Mouse (Mus musculus): Measurements from ENCODE around the gene Lsm4. TPM values are rescaled to one million over a fixed set of nuclear protein-coding genes. Genes with fewer than 3 reads are reported as not detected.
A peak's percentile ranks its signal among the peaks of the same experiment; 100 is the strongest.

The Lsm4 gene
- polyA plus RNA-seq, 1 experiment from 2014 or later = 199 TPM

- H3K36me3 ChIP-seq (ENCODE audit: control insufficient read depth, insufficient read depth, low read length) = peaks cover 6% of the 10 kb centered on the region; the same call in 1 of the 2 replicates
- ATAC-seq (ENCODE audit: low read depth) (no peak), DNase-seq (ENCODE audit: low spot score) (no peak)
- peak overlapping the region; percentile 96 for H3K4me3 ChIP-seq (ENCODE audit: low read depth, low read length)
- 68% methylated on average over 12 of the region's 12 CpGs for WGBS
- H3K9me3 ChIP-seq (ENCODE audit: control insufficient read depth, low read length) = no peaks in the 10 kb centered on the region
- H3K27ac ChIP-seq (replicated peaks; ENCODE audit: low read depth, low read length) = peak overlapping the region; percentile 99
- H3K9ac ChIP-seq (ENCODE audit: low read depth, low read length) = peak overlapping the region; percentile 64
- no peaks in the 10 kb centered on the region for H3K27me3 ChIP-seq (replicated peaks; ENCODE audit: control insufficient read depth, insufficient read depth, low read length)
- H3K4me1 ChIP-seq (ENCODE audit: control insufficient read depth, insufficient read depth, low read length) = peaks cover 41% of the 10 kb centered on the region
- H3K4me2 ChIP-seq (ENCODE audit: low read depth, low read length) = peak overlapping the region; percentile 61
Observed at GRCm38 (mm10) chr8:70697366-70698250, 24.6 kb downstream of the Lsm4 start.

- WGBS = 1% methylated on average over 34 of the region's 69 CpGs
- peaks cover 15% of the 10 kb centered on the region; the same call in 1 of the 2 replicates for H3K36me3 ChIP-seq (ENCODE audit: control insufficient read depth, insufficient read depth, low read length)
- peak; percentile 99 for DNase-seq (ENCODE audit: low spot score)
- no peaks in the 10 kb centered on the region for H3K27me3 ChIP-seq (replicated peaks; ENCODE audit: control insufficient read depth, insufficient read depth, low read length)
- peak within 1 kb of the TSS; percentile 100 for H3K9ac ChIP-seq (ENCODE audit: low read depth, low read length)
- no peaks in the 10 kb centered on the region for H3K9me3 ChIP-seq (ENCODE audit: control insufficient read depth, low read length)
- peak; percentile 87 for ATAC-seq (ENCODE audit: low read depth)
- H3K4me2 ChIP-seq (ENCODE audit: low read depth, low read length) = peak within 1 kb of the TSS; percentile 61
- peaks cover 41% of the 10 kb centered on the region for H3K4me1 ChIP-seq (ENCODE audit: control insufficient read depth, insufficient read depth, low read length)
- H3K27ac ChIP-seq (replicated peaks; ENCODE audit: low read depth, low read length) = peak within 1 kb of the TSS; percentile 99
- H3K4me3 ChIP-seq (ENCODE audit: low read depth, low read length) = peak within 1 kb of the TSS; percentile 96
Observed at GRCm38 (mm10) chr8:70698310-70699109, 25.5 kb downstream of the Lsm4 start, which contains the start of gene Jund. Gene Jund, plus strand, starts transcription at chr8:70698949.

GRCm38 (mm10) chr8:70699116-70699833, 26.2 kb downstream of the Lsm4 start:
- Histone ChIP-seq H3K4me1 (ENCODE audit: control insufficient read depth, insufficient read depth, low read length) (peaks cover 41% of the 10 kb centered on the region), H3K36me3 (ENCODE audit: control insufficient read depth, insufficient read depth, low read length) (peaks cover 17% of the 10 kb centered on the region; the same call in 1 of the 2 replicates), H3K9me3 (ENCODE audit: control insufficient read depth, low read length) (no peaks in the 10 kb centered on the region), H3K4me2 (ENCODE audit: low read depth, low read length) (peak overlapping the region; percentile 61), H3K9ac (ENCODE audit: low read depth, low read length) (peak overlapping the region; percentile 100), H3K27ac (replicated peaks; ENCODE audit: low read depth, low read length) (peak overlapping the region; percentile 99), H3K27me3 (replicated peaks; ENCODE audit: control insufficient read depth, insufficient read depth, low read length) (no peaks in the 10 kb centered on the region), H3K4me3 (ENCODE audit: low read depth, low read length) (peak overlapping the region; percentile 96)
- DNase-seq (ENCODE audit: low spot score) (no peak), ATAC-seq (ENCODE audit: low read depth) (no peak)
- WGBS = 0% methylated on average over 27 of the region's 89 CpGs

GRCm38 (mm10) chr8:70699834-70700554, 26.9 kb downstream of the Lsm4 start:
- H3K36me3 ChIP-seq (ENCODE audit: control insufficient read depth, insufficient read depth, low read length) = peaks cover 21% of the 10 kb centered on the region; the same call in 1 of the 2 replicates
- H3K9me3 ChIP-seq (ENCODE audit: control insufficient read depth, low read length) = no peaks in the 10 kb centered on the region
- peak overlapping the region; percentile 61 for H3K4me2 ChIP-seq (ENCODE audit: low read depth, low read length)
- DNase-seq (ENCODE audit: low spot score) (peak; percentile 89), ATAC-seq (ENCODE audit: low read depth) (no peak)
- WGBS = 0% methylated on average over 44 of the region's 59 CpGs
- H3K4me3 ChIP-seq (ENCODE audit: low read depth, low read length) = peak overlapping the region; percentile 96
- peak overlapping the region; percentile 99 for H3K27ac ChIP-seq (replicated peaks; ENCODE audit: low read depth, low read length)
- H3K9ac ChIP-seq (ENCODE audit: low read depth, low read length) = peak overlapping the region; percentile 100
- H3K27me3 ChIP-seq (replicated peaks; ENCODE audit: control insufficient read depth, insufficient read depth, low read length) = no peaks in the 10 kb centered on the region
- H3K4me1 ChIP-seq (ENCODE audit: control insufficient read depth, insufficient read depth, low read length) = peaks cover 39% of the 10 kb centered on the region

- Histone ChIP-seq H3K27ac (replicated peaks; ENCODE audit: low read depth, low read length) (peak overlapping the region; percentile 99), H3K9ac (ENCODE audit: low read depth, low read length) (peak overlapping the region; percentile 100), H3K9me3 (ENCODE audit: control insufficient read depth, low read length) (no peaks in the 10 kb centered on the region), H3K36me3 (ENCODE audit: control insufficient read depth, insufficient read depth, low read length) (peaks cover 21% of the 10 kb centered on the region; the same call in 1 of the 2 replicates), H3K4me2 (ENCODE audit: low read depth, low read length) (peak overlapping the region; percentile 61), H3K4me3 (ENCODE audit: low read depth, low read length) (peak overlapping the region; percentile 96), H3K27me3 (replicated peaks; ENCODE audit: control insufficient read depth, insufficient read depth, low read length) (no peaks in the 10 kb centered on the region), H3K4me1 (ENCODE audit: control insufficient read depth, insufficient read depth, low read length) (peaks cover 34% of the 10 kb centered on the region)
- DNase-seq (ENCODE audit: low spot score) (peak; percentile 97), ATAC-seq (ENCODE audit: low read depth) (peak; percentile 7)
- WGBS = 0% methylated on average over 15 of the region's 20 CpGs
Observed at GRCm38 (mm10) chr8:70700555-70700922, 27.5 kb downstream of the Lsm4 start.

GRCm38 (mm10) chr8:70701048-70701981, 28.3 kb downstream of the Lsm4 start:
- Histone ChIP-seq H3K9ac (ENCODE audit: low read depth, low read length) (peak overlapping the region; percentile 100), H3K4me2 (ENCODE audit: low read depth, low read length) (peak overlapping the region; percentile 61), H3K36me3 (ENCODE audit: control insufficient read depth, insufficient read depth, low read length) (peaks cover 21% of the 10 kb centered on the region; the same call in 1 of the 2 replicates), H3K4me1 (ENCODE audit: control insufficient read depth, insufficient read depth, low read length) (peaks cover 26% of the 10 kb centered on the region), H3K4me3 (ENCODE audit: low read depth, low read length) (peak overlapping the region; percentile 96), H3K27ac (replicated peaks; ENCODE audit: low read depth, low read length) (peak overlapping the region; percentile 99; the same call in 1 of the 2 replicates), H3K27me3 (replicated peaks; ENCODE audit: control insufficient read depth, insufficient read depth, low read length) (no peaks in the 10 kb centered on the region), H3K9me3 (ENCODE audit: control insufficient read depth, low read length) (no peaks in the 10 kb centered on the region)
- 50% methylated on average over 10 of the region's 10 CpGs for WGBS
- ATAC-seq (ENCODE audit: low read depth) (no peak), DNase-seq (ENCODE audit: low spot score) (no peak)

Data from embryonic facial prominence, embryonic 14.5 days (tissue).